Mouse (Mus musculus): Measurements from ENCODE around the gene Pax2. TPM values are rescaled to one million over a fixed set of nuclear protein-coding genes. Genes with fewer than 3 reads are reported as not detected.

The Pax2 gene
- polyA plus RNA-seq, 1 experiment: not detected

- Histone ChIP-seq H3K4me3 (replicated peaks) (no peak overlapping the region), H3K4me1 (ENCODE audit: control insufficient read depth) (no peaks in the 10 kb centered on the region), H3K36me3 (ENCODE audit: control insufficient read depth) (no peaks in the 10 kb centered on the region), H3K9me3 (ENCODE audit: control insufficient read depth, low read length) (no peaks in the 10 kb centered on the region), H3K27me3 (ENCODE audit: control insufficient read depth) (peaks cover 20% of the 10 kb centered on the region)
- TF ChIP-seq TAL1 (IDR thresholded peaks at IDR 0.05; ENCODE audit: low read length) (no peak), GATA1 (IDR thresholded peaks at IDR 0.05; ENCODE audit: low read length) (no peak)
Observed at GRCm38 (mm10) chr19:44876529-44876928, 120.7 kb downstream of the Pax2 start.

DNA sequence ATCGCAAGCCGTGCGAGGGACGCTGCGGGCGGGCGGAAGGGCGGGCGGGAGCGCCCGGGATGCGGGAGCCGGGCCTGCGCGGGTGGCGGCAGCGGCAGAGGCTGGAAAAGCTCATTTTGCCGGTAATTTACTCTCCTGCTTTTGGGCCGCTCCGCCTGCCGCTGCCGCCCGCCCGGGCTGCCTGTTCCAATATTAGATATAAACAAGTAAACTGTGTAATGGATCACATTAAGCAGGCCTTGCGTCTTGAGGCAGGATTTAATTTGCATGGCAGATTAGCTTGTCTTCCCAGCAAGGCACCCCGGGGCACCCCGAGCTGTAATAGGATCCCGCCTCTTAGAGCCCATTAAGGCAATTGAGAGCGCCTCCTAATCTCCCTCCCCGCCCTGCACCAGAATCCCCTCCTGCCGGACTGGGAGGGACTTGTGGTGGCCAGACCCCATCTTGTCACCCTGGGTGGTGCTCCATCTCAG, 126.7 kb downstream of the Pax2 start:
- H3K27me3 ChIP-seq (ENCODE audit: control insufficient read depth): peaks cover 62% of the 10 kb centered on the region

DNA sequence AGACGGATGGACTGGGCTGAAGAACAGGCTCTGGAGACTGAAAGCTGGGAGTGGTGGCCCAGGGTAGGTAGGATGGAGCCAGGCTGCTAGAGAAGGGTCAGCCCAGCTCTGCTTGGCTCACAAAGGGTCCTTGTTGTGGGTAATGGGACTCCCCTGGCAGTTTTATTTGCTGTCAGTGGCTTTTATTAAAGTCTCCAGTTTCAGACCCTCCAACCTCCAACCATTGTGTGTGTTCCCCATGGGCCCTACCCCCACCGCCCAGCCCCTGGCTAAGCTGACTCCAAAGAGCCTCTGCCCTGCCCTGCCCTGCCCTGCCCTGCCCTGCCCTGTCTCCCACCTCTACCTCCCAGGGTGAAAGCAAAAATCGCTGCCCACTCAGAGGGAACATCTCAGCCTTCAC, 128.5 kb downstream of the Pax2 start:
- no peaks in the 10 kb centered on the region for H3K36me3 ChIP-seq (ENCODE audit: control insufficient read depth)
- TF ChIP-seq GATA1 (IDR thresholded peaks at IDR 0.05; ENCODE audit: low read length) (no peak), TAL1 (IDR thresholded peaks at IDR 0.05; ENCODE audit: low read length) (no peak)
- no peaks in the 10 kb centered on the region; the same call in 1 of the 2 replicates for H3K9me3 ChIP-seq (ENCODE audit: control insufficient read depth, low read length)
- H3K4me1 ChIP-seq (ENCODE audit: control insufficient read depth): no peaks in the 10 kb centered on the region
- peaks cover 60% of the 10 kb centered on the region for H3K27me3 ChIP-seq (ENCODE audit: control insufficient read depth)
- H3K4me3 ChIP-seq (replicated peaks): no peak overlapping the region

More for the DNA sequence above, 126.7 kb downstream of the Pax2 start:
- Histone ChIP-seq H3K9me3 (ENCODE audit: control insufficient read depth, low read length) (no peaks in the 10 kb centered on the region; the same call in 1 of the 2 replicates), H3K4me3 (replicated peaks) (no peak overlapping the region), H3K36me3 (ENCODE audit: control insufficient read depth) (no peaks in the 10 kb centered on the region), H3K4me1 (ENCODE audit: control insufficient read depth) (no peaks in the 10 kb centered on the region)
- TF ChIP-seq TAL1 (IDR thresholded peaks at IDR 0.05; ENCODE audit: low read length) (no peak), GATA1 (IDR thresholded peaks at IDR 0.05; ENCODE audit: low read length) (no peak)

- Histone ChIP-seq H3K4me3 (replicated peaks) (no peak overlapping the region), H3K27me3 (ENCODE audit: control insufficient read depth) (peaks cover 52% of the 10 kb centered on the region), H3K9me3 (ENCODE audit: control insufficient read depth, low read length) (no peaks in the 10 kb centered on the region; the same call in 1 of the 2 replicates), H3K36me3 (ENCODE audit: control insufficient read depth) (no peaks in the 10 kb centered on the region), H3K4me1 (ENCODE audit: control insufficient read depth) (no peaks in the 10 kb centered on the region)
- TF ChIP-seq GATA1 (IDR thresholded peaks at IDR 0.05; ENCODE audit: low read length): no peak
- no peak for TF ChIP-seq TAL1 (IDR thresholded peaks at IDR 0.05; ENCODE audit: low read length)
Observed at GRCm38 (mm10) chr19:44886475-44886874, 130.6 kb downstream of the Pax2 start.

Other genes with a start within 250 kb of the Pax2 start
- gene Sec31b, start 210.2 kb upstream of the Pax2 start, polyA plus RNA-seq (2012): 0.04 TPM in 1 of 2 replicates, not detected in the other
- gene Gm20538, start 203.2 kb upstream of the Pax2 start, polyA plus RNA-seq (2012): not detected in 2 replicates
- gene Ndufb8, start 200.6 kb upstream of the Pax2 start, polyA plus RNA-seq (2012): 36.7 and 46.9 TPM in 2 replicates
- gene Hif1an, start 193.2 kb upstream of the Pax2 start, polyA plus RNA-seq (2012): 0.23 and 0.58 TPM in 2 replicates
- 0.54 and 0.61 TPM in 2 replicates for gene Slf2, start 175.1 kb downstream of the Pax2 start, polyA plus RNA-seq (2012)
- 0.05 TPM in 2 replicates for gene Sema4g, start 233.1 kb downstream of the Pax2 start, polyA plus RNA-seq (2012)
- 0.17 and 0.29 TPM in 2 replicates for gene Twnk, start 249.6 kb downstream of the Pax2 start, polyA plus RNA-seq (2012)